ENCODE assay signal across 15 mouse cellular contexts in genomic region chr5:136805019-136805418, GRCm38 (mm10).
DNase-seq lines count a peak whose midpoint lies in the region; ATAC-seq lines count a peak whose summit lies in the region.
"Had no signal": no experiment of that assay in that cellular context is flagged by ENCODE, and none has a peak within 500 bp of the region (broad histone marks: within the 10 kb centered on the region; RNA-seq: fewer than 3 reads in every experiment).

No protein-coding gene starts in this region.

- no peak for ATAC-seq in embryonic facial prominence, embryonic 11.5 days (replicated peaks; ENCODE audit: insufficient number of reproducible peaks, low FRiP score, low TSS enrichment, low read depth)
- no peak for ATAC-seq in limb, embryonic 11.5 days (ENCODE audit: insufficient number of reproducible peaks, low FRiP score, low TSS enrichment, low read depth)

- 60% methylated on average over 6 of the region's 6 CpGs for WGBS in embryonic facial prominence, embryonic 11.5 days
- WGBS in limb, embryonic 11.5 days: 77% methylated on average over 6 of the region's 6 CpGs

- H3K4me1 ChIP-seq in embryonic facial prominence, embryonic 11.5 days (ENCODE audit: control insufficient read depth, insufficient read depth, low read length): peaks cover 20% of the 10 kb centered on the region
- H3K4me1 ChIP-seq in limb, embryonic 11.5 days (ENCODE audit: control insufficient read depth, insufficient read depth, low read length): peaks cover 50% of the 10 kb centered on the region
- H3K4me1 ChIP-seq: liver, embryonic 15.5 days had no signal

- no peak overlapping the region for H3K4me3 ChIP-seq in embryonic facial prominence, embryonic 11.5 days (ENCODE audit: low read depth, low read length)
- H3K4me3 ChIP-seq in limb, embryonic 11.5 days (ENCODE audit: low read depth, low read length): no peak overlapping the region
- H3K4me3 ChIP-seq: liver, embryonic 15.5 days had no signal

- intact Hi-C loops in heart, postnatal 36 days (cut with DNase I): no loop called here

- H3K27ac ChIP-seq in embryonic facial prominence, embryonic 11.5 days (replicated peaks; ENCODE audit: low read depth, low read length): 0 out of 2 replicates have a peak overlapping the region, but pooled peaks have one; percentile 20
- peak overlapping the region; percentile 59; the same call in 1 of the 2 replicates for H3K27ac ChIP-seq in limb, embryonic 11.5 days (replicated peaks; ENCODE audit: low read depth, low read length)
- H3K27ac ChIP-seq: liver, embryonic 15.5 days; macrophage had no signal

- H3K9ac ChIP-seq in embryonic facial prominence, embryonic 11.5 days (replicated peaks; ENCODE audit: low read length): no peak overlapping the region
- H3K9ac ChIP-seq in limb, embryonic 11.5 days (ENCODE audit: low read length): no peak overlapping the region
- H3K9ac ChIP-seq: liver, embryonic 15.5 days had no signal

- no peaks in the 10 kb centered on the region for H3K9me3 ChIP-seq in embryonic facial prominence, embryonic 11.5 days (replicated peaks; ENCODE audit: control insufficient read depth, low read length)
- no peaks in the 10 kb centered on the region for H3K9me3 ChIP-seq in limb, embryonic 11.5 days (ENCODE audit: control insufficient read depth, low read length)
- H3K9me3 ChIP-seq: liver, embryonic 15.5 days had no signal

- no peaks in the 10 kb centered on the region for H3K27me3 ChIP-seq in embryonic facial prominence, embryonic 11.5 days (ENCODE audit: control insufficient read depth, insufficient read depth, low read length)
- no peaks in the 10 kb centered on the region for H3K27me3 ChIP-seq in limb, embryonic 11.5 days (ENCODE audit: control insufficient read depth, insufficient read depth, low read length)
- H3K27me3 ChIP-seq: liver, embryonic 15.5 days had no signal

- no peaks in the 10 kb centered on the region for H3K36me3 ChIP-seq in embryonic facial prominence, embryonic 11.5 days (replicated peaks; ENCODE audit: control insufficient read depth, insufficient read depth, low read depth, low read length)
- H3K36me3 ChIP-seq in limb, embryonic 11.5 days (ENCODE audit: control insufficient read depth, insufficient read depth, low read length): no peaks in the 10 kb centered on the region
- H3K36me3 ChIP-seq: liver, embryonic 15.5 days had no signal

- peak; percentile 24 for DNase-seq in heart, postnatal 4 days
- DNase-seq in heart, postnatal 36 days: no peak
- DNase-seq in kidney, postnatal 10 days: peak; percentile 36
- no peak for DNase-seq in kidney, postnatal 36 days
- no peak for DNase-seq in embryonic facial prominence, embryonic 11.5 days (ENCODE audit: low spot score)
- DNase-seq in limb, embryonic 11.5 days (ENCODE audit: low spot score): no peak
- no peak for DNase-seq in retina, embryonic 14.5 days (ENCODE audit: low spot score)
- no peak for DNase-seq in spleen, adult 18-20 months
- DNase-seq: adrenal gland, postnatal 14 days; cerebellum, adult 11-12 months; cerebellum, postnatal 25 days; gastrocnemius, postnatal 25 days had no signal

- H3K4me2 ChIP-seq in embryonic facial prominence, embryonic 11.5 days (ENCODE audit: low read depth, low read length): no peak overlapping the region
- no peak overlapping the region for H3K4me2 ChIP-seq in limb, embryonic 11.5 days (ENCODE audit: low read depth, severe bottlenecking)
- H3K4me2 ChIP-seq: liver, embryonic 15.5 days; midbrain, embryonic 11.5 days had no signal

Comparison
In these comparisons a context has a peak if more than half of its experiments do, and no peak if none do; other contexts are left out.
1. DNase-seq: peak in heart, postnatal 4 days (single experiment) and kidney, postnatal 10 days (single experiment); none in heart, postnatal 36 days (0 of 2), kidney, postnatal 36 days (0 of 2), embryonic facial prominence, embryonic 11.5 days (single experiment), limb, embryonic 11.5 days (single experiment), retina, embryonic 14.5 days (single experiment) and spleen, adult 18-20 months (0 of 2).